Mouse (Mus musculus) heart, postnatal 10 days (tissue): ENCODE data around the gene 6030445D17Rik. TPM values are rescaled to one million over a fixed set of nuclear protein-coding genes. Genes with fewer than 3 reads are reported as not detected.

ENCODE experiments used
- DNase-seq, 2 experiments: peaks; one replicate each; pipeline ENCODE4 v3.0.0; 2021
- intact Hi-C: fragments of 180-260 bp; cut with DNase I; formaldehyde crosslinking; loops from one replicate; pipeline ENCODE4 v1.15.1; 2025
- total RNA-seq, 2 experiments: library from RNA; stranded (reverse); gene quantifications; 2 replicates each; pipeline ENCODE4 v1.2.3; 2021

Gene 6030445D17Rik
- total RNA-seq, 2 experiments from 2014 or later = 0.55 to 0.62 TPM

DNA sequence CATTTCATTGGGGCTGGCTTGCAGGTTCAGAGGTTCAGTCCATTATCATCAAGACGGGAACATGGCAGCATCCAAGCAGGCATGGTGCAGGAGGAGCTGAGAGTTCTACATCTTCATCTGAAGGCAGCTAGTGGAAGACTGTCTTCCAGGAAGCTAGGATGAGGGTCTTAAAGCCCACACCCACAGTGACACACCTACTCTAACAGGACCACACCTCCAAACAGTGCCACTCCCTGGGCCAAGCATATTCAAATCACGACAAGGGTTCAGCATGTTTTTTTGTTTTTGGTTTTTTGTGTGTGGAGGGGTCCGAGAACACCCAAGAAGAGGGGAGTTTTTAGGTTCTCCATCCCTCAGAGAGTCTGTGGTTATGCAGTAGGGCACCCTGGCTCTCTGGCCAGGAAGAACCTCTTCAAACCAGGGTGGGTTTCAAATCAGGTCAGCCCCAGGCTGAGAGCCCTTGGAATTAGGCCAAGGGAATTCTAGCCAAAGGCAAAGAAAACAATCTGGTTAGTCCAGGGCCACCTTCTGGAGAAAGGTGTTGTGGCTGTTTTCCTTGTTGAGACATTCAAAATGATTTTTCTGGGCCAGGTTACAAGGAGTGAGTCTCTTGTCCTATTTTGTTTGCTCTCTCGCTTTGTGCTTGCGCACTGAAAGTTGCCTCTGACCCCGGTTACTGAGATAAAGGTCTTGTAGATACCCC, 5.4 kb upstream of the 6030445D17Rik start:
- intact Hi-C loops = no loop called here
- DNase-seq = no peak

DNA sequence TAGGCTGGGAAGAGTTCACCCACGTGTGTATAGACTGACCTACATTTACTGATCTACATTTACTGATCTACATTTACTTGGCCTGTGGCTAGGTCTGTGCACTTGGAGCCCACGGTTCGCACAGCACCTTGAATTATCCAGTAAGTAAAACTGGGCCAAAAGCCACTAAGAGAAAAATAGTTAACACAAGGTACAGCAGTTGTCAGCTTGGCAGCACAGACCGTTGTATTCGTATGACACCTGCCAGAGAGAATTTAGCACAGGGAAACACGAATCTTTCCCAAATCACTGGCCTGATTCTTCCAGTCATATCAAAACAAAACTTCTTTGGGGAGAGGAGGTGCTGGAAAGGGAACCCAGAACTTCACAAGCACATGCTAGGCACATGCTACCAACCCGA, 3.8 kb upstream of the 6030445D17Rik start:
- intact Hi-C loops = no loop called here
- no peak for DNase-seq

- intact Hi-C loops = no loop called here
- DNase-seq = no peak
Observed at GRCm38 (mm10) chr4:136459210-136459609, 2.8 kb upstream of the 6030445D17Rik start.

- DNase-seq = no peak
- intact Hi-C loops = no loop called here
Observed at GRCm38 (mm10) chr4:136461206-136461605, 844 bp upstream of the 6030445D17Rik start.

DNA sequence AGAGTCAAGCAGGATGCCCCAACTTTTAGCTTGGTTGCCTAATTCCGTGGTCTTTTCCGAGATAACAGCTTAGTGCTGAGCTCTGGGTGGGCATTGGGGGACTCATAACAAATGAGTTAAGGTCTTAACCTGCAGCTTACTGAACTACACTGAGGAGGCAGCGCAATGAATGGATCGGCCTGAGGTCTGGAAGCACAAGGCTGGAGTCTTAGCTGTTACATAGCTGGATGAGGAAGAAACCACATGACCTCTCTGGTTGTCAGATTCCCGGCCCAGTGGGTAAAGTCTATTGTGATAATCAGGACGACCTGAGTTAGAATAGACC, 327 bp upstream of the 6030445D17Rik start:
- no peak for DNase-seq
- intact Hi-C loops = no loop called here

GRCm38 (mm10) chr4:136462839-136463178, 759 bp downstream of the 6030445D17Rik start:
- intact Hi-C loops = no loop called here
- DNase-seq = peak; percentile 52 to 66

GRCm38 (mm10) chr4:136463436-136463835, 1.4 kb downstream of the 6030445D17Rik start:
- intact Hi-C loops = no loop called here
- no peak for DNase-seq

DNA sequence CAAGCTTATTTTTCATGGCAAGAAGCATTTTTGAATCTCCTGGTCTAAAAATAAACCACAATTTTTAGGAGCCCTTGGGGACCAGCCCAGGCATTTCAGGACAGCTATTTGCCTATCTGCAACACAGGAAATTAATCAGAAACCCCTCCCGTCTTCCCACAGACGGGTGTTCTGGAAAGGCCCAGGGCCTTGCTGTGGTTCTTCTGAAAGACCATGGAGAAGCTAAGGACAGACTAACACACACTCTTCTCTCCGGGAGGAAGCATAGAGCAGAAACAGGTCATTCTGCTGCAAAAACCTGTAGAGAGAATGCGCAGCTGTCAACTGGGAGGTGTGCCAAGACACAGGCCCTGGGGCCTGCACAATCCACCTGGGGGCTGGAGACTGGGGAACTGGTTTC, 4.2 kb downstream of the 6030445D17Rik start:
- intact Hi-C loops = no loop called here
- peak; percentile 68 to 70 for DNase-seq

DNA sequence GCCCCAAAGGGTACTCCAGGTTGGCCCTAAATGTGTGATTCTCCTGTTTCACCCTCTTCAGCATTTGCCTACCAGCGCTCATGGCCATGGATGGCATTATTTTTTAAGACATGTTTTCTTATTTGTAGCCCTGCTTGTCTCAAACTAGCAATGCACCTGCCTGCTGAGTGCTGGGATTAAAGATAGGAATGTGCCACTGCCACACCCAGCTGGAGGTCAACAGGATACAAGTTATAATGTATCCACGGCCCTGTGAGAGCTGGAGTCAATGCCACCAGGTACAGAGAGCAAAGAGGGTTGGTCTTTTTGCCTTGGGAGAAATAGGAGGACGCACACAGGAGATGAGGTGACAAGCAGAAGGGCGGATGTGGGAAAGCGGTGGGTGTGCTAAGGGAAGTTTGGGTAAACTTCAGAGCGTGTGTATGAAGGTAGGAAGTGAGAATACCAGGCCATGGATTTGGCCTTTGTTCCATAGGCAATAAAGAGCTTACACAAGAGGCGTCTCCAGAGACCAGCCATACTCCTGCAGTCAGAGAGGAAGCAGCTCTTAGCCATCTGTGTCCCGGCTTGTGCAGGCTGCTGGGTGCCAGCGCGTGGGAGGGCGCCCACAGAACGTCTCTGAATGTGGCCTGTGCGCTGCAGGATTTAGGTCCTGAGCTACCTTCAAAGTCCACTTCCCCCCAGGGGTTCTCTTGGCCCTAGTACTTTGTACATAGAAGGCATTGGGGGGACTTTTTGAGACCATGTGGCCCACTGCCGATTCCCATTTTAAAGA, 6.7 kb downstream of the 6030445D17Rik start:
- peak; percentile 28 to 31 for DNase-seq
- intact Hi-C loops = no loop called here

GRCm38 (mm10) chr4:136469371-136469903, 7.4 kb downstream of the 6030445D17Rik start, which contains the start of gene Luzp1:
Luzp1 (plus strand) TSS chr4:136469761.
- peak; percentile 96 for DNase-seq
- intact Hi-C loops = no loop called here

- intact Hi-C loops = loop anchor here (5.0 kb wide), 1 partner anchor 47 kb away; no protein-coding TSS in a partner anchor
- DNase-seq = no peak
Observed at GRCm38 (mm10) chr4:136469941-136470346, 7.9 kb downstream of the 6030445D17Rik start.

DNA sequence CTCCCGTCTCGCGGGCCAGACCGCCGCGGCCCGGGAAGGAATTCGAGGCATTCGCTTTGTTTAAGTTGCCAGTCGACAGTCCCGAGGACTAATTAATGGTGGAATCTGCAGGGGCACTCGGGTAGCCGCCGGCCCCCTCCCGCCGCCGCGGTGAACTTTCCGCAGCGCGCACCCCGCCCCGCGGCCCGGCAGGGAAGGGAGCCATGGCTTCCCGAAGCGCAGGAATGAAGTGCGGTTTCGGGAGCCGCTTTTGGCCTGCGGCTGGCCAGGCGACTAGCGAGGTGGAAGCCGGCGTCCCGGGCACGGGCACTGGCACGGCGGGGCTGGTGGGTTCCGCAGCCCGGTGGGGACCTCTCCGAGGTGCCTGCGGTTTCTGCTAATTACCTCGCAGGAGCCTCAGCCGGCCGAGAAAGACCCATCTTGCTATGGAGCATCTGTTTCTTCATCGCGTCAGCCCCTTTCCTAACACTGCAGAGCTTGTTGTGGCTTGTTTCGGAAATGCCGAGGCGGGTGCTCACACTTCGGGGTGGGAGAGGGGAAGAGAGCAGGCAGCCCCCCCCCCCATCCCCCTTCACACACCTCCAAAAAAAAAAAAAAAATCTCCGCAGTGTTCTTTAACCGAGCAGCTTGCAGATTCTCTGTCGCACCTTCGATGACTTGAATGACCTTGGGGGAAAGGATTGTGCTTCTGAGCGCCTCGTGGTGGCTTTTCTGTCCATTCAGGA, 8.5 kb downstream of the 6030445D17Rik start:
- peak; percentile 72 to 76 for DNase-seq

GRCm38 (mm10) chr4:136476692-136477091, 14.6 kb downstream of the 6030445D17Rik start:
- no peak for DNase-seq
- intact Hi-C loops = no loop called here

More for the DNA sequence above, 8.5 kb downstream of the 6030445D17Rik start:
- intact Hi-C loops = loop anchor here (5.0 kb wide), 1 partner anchor 47 kb away; no protein-coding TSS in a partner anchor

GRCm38 (mm10) chr4:136486549-136486948, 24.5 kb downstream of the 6030445D17Rik start:
- DNase-seq = no peak
- intact Hi-C loops = no loop called here

- intact Hi-C loops = no loop called here
- no peak for DNase-seq
Observed at GRCm38 (mm10) chr4:136495993-136496392, 33.9 kb downstream of the 6030445D17Rik start.

GRCm38 (mm10) chr4:136505426-136506215, 43.6 kb downstream of the 6030445D17Rik start:
- no peak for DNase-seq
- intact Hi-C loops = no loop called here

GRCm38 (mm10) chr4:136509857-136510256, 47.8 kb downstream of the 6030445D17Rik start:
- DNase-seq = peak in 1 of 2 experiments; percentile 20
- intact Hi-C loops = no loop called here

DNA sequence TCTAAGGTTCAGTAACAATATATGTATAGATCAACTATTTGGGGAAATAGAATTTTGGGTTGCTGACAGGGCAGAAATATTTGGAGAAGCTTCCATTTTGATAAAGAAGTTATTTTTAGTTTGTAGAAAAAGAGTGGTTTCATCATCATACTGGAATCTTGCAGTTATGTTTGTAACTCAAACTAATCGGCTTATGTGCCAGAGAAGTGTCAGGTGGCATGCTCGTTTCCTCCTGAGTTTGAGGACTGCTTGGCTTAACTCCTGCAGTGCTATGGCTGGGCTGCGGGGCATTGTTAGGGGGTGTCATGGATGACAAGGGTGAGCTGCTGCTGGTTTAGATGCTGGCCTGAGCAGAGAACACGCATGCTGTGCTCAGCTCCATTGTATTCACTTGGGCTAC, 49.7 kb downstream of the 6030445D17Rik start:
- peak; percentile 37 to 53 for DNase-seq
- intact Hi-C loops = no loop called here

DNA sequence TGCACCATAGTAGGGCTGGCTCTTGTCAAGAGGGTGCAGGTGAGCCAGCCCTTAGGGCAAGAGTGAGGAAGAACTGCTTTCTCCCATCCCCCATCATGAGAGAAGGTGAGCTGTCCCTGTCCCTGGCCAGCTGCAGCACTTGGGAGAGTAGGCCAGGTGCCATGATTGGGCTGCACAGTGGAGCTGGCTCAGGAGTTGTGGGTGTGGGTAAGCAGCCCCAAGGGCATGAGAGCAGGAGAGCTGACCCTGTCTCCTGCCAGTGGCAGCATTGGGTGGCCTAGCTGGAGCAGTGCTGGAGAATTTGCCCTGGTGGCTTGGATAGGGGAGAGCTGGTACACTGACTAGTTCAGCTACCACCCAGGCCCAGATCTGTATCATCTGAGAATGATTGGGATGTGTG, 50.9 kb downstream of the 6030445D17Rik start:
- intact Hi-C loops = no loop called here
- DNase-seq = peak; percentile 63 to 69
